Mouse (Mus musculus) erythroblast, embryonic 14.5 days (primary cell): ENCODE measurements around the gene Efcab5.

Experiments
- GATA1 ChIP-seq: IDR thresholded peaks from 2 replicates; pipeline ENCODE4 v1.6.1; 2012; ENCODE audit warnings: low read length, inconsistent platforms, mixed read lengths
- TAL1 ChIP-seq: IDR thresholded peaks from 3 replicates; pipeline ENCODE4 v1.6.1; 2012; ENCODE audit warnings: low read length, inconsistent platforms, mixed read lengths

GRCm38 (mm10) chr11:77231514-77231913 lies 42.7 kb upstream of the Efcab5 start:
- no peak for TF ChIP-seq GATA1
- TF ChIP-seq TAL1: no peak
